Mouse (Mus musculus) CH12.LX (cell line): ENCODE measurements at regions not wholly inside any gene's neighbourhood (a gene's known extent, or its start where the extent isn't known, plus 50 kb on each side); places are given as distances from the start of the nearest gene placed in this dataset.

ENCODE experiments used
- DNase-seq: peaks from one replicate; pipeline ENCODE4 v3.0.0-alpha.2; 2013; ENCODE audit errors: extremely low read depth
- H3K27ac ChIP-seq: 2 replicates; pipeline ENCODE4 v1.5.1; 2012; ENCODE audit warnings: low read depth, mild to moderate bottlenecking, control low read depth, moderate library complexity; ENCODE audit not compliant: insufficient read depth
- H3K27me3 ChIP-seq: replicated peaks from 2 replicates; pipeline ENCODE3; 2012; ENCODE audit warnings: inconsistent platforms
- H3K36me3 ChIP-seq, 2 experiments: replicated peaks in 1 of 2; 2 replicates each; pipeline versions ENCODE3 to v1.6.1; 2012; ENCODE audit warnings: inconsistent platforms in 1 of 2, low read length in 1 of 2, mild to moderate bottlenecking in 1 of 2, mixed read lengths in 1 of 2, moderate library complexity in 1 of 2; ENCODE audit not compliant: control insufficient read depth in 1 of 2, insufficient read depth in 1 of 2
- H3K4me1 ChIP-seq, 2 experiments: 2 replicates each; pipeline ENCODE4 v1.6.1; 2012; ENCODE audit warnings: inconsistent platforms in 1 of 2, moderate library complexity in 1 of 2; ENCODE audit not compliant: insufficient read depth in 2 of 2, control insufficient read depth in 1 of 2
- H3K4me2 ChIP-seq: 2 replicates; pipeline ENCODE4 v1.6.1; 2012; ENCODE audit warnings: low read depth, mild to moderate bottlenecking, control low read depth; ENCODE audit not compliant: poor library complexity, insufficient read depth, severe bottlenecking
- H3K4me3 ChIP-seq, 3 experiments: fragments of 150-350 bp in 1 of 3; sonication (generic) in 1 of 3; replicated peaks in 1 of 3; 2 replicates each; pipeline versions ENCODE3 to v1.5.1; 2011 to 2012; ENCODE audit warnings: low read depth in 2 of 3, low read length in 2 of 3, mild to moderate bottlenecking in 2 of 3, moderate library complexity in 2 of 3, control low read depth in 1 of 3, improper control_type of control experiment in 1 of 3, inconsistent platforms in 1 of 3, mixed read lengths in 1 of 3; ENCODE audit not compliant: poor library complexity in 1 of 3
- H3K79me2 ChIP-seq: replicated peaks from 2 replicates; pipeline ENCODE4 v1.6.1; 2012; ENCODE audit warnings: mild to moderate bottlenecking, moderate library complexity; ENCODE audit not compliant: control insufficient read depth, poor library complexity, insufficient read depth, severe bottlenecking; ENCODE audit errors: extremely low read depth
- H3K9ac ChIP-seq: 2 replicates; pipeline ENCODE4 v1.6.1; 2012; ENCODE audit warnings: low read depth, mild to moderate bottlenecking, control low read depth, moderate library complexity; ENCODE audit not compliant: insufficient read depth
- H3K9me3 ChIP-seq: replicated peaks from 2 replicates; pipeline ENCODE3; 2012; ENCODE audit warnings: low read length, inconsistent platforms, mixed read lengths
- CHD1 ChIP-seq: IDR thresholded peaks from 2 replicates; pipeline ENCODE4 v1.6.1; 2012; ENCODE audit warnings: low read depth, low read length, improper control_type of control experiment, inconsistent platforms
- EP300 ChIP-seq: IDR thresholded peaks from 2 replicates; pipeline ENCODE4 v1.6.1; 2011; ENCODE audit warnings: low read length, improper control_type of control experiment
- ETS1 ChIP-seq: conservative IDR thresholded peaks from 2 replicates; pipeline ENCODE4 v1.6.1; 2012; ENCODE audit warnings: low read depth, mild to moderate bottlenecking, inconsistent platforms, low read length, improper control_type of control experiment, moderate library complexity
- HCFC1 ChIP-seq: IDR thresholded peaks from 2 replicates; pipeline ENCODE4 v1.6.1; 2012; ENCODE audit warnings: low read depth, mild to moderate bottlenecking, inconsistent platforms, low read length, improper control_type of control experiment
- IRF4 ChIP-seq: IDR thresholded peaks from 2 replicates; pipeline ENCODE4 v1.6.1; 2014; ENCODE audit warnings: low read depth, mild to moderate bottlenecking, inconsistent platforms, low read length, improper control_type of control experiment
- MAFK ChIP-seq: IDR thresholded peaks from 2 replicates; pipeline ENCODE4 v1.6.1; 2011; ENCODE audit warnings: low read length, improper control_type of control experiment; ENCODE audit not compliant: insufficient replicate concordance
- MAX ChIP-seq: IDR thresholded peaks from 2 replicates; pipeline ENCODE4 v1.6.1; 2011; ENCODE audit warnings: low read length, improper control_type of control experiment
- MEF2A ChIP-seq: IDR thresholded peaks from 2 replicates; pipeline ENCODE4 v1.6.1; 2014; ENCODE audit warnings: low read depth, mild to moderate bottlenecking, inconsistent platforms, low read length, improper control_type of control experiment, borderline replicate concordance
- NRF1 ChIP-seq: IDR thresholded peaks from 2 replicates; pipeline ENCODE4 v1.6.1; 2014; ENCODE audit warnings: low read depth, mild to moderate bottlenecking, inconsistent platforms, low read length, improper control_type of control experiment, moderate library complexity
- RAD21 ChIP-seq: IDR thresholded peaks from 2 replicates; pipeline ENCODE4 v1.6.1; 2011; ENCODE audit warnings: low read depth, mild to moderate bottlenecking, low read length, improper control_type of control experiment, moderate library complexity
- SMC3 ChIP-seq: IDR thresholded peaks from 2 replicates; pipeline ENCODE4 v1.6.1; 2011; ENCODE audit warnings: low read depth, low read length, improper control_type of control experiment
- UBTF ChIP-seq: IDR thresholded peaks from 2 replicates; pipeline ENCODE4 v1.6.1; 2012; ENCODE audit warnings: low read depth, mild to moderate bottlenecking, inconsistent platforms, low read length, improper control_type of control experiment, moderate library complexity
- ZMIZ1 ChIP-seq: IDR thresholded peaks from 2 replicates; pipeline ENCODE4 v1.6.1; 2012; ENCODE audit warnings: low read depth, mild to moderate bottlenecking, inconsistent platforms, low read length, improper control_type of control experiment
- ZNF384 ChIP-seq: IDR thresholded peaks from 2 replicates; pipeline ENCODE4 v1.6.1; 2012; ENCODE audit warnings: low read depth, low read length, improper control_type of control experiment, inconsistent platforms
- dilution Hi-C: fragments of 300-500 bp; cut with MboI; formaldehyde crosslinking; loops from 2 replicates; pipeline ENCODE4 v1.14.3; 2020; ENCODE audit warnings: low sequenced_read_pairs; ENCODE audit not compliant: extremely low pct_unique_long_range_greater_than_20kb, extremely low pct_ligation_motif_present
- in situ Hi-C: fragments of 300-500 bp; cut with MboI; formaldehyde crosslinking; loops from 3 replicates; pipeline ENCODE4 v1.14.3; 2019; ENCODE audit warnings: low sequenced_read_pairs, low pct_ligation_motif_present, low pct_unique_long_range_greater_than_20kb, mixed read lengths

GRCm38 (mm10) chr16:49407956-49408795 is 290.9 kb upstream of the Ift57 start:
- in situ Hi-C loops: no loop called here
- dilution Hi-C loops: no loop called here
- no peak overlapping the region for H3K4me2 ChIP-seq

GRCm38 (mm10) chr16:49409235-49409634 is 289.8 kb upstream of the Ift57 start:
- no peaks in the 10 kb centered on the region for H3K36me3 ChIP-seq
- H3K79me2 ChIP-seq: no peaks in the 10 kb centered on the region
- H3K4me2 ChIP-seq: no peak overlapping the region
- no peak overlapping the region for H3K27ac ChIP-seq
- TF ChIP-seq NRF1 (no peak), RAD21 (no peak), SMC3 (no peak), UBTF (no peak), MEF2A (no peak)
- TF ChIP-seq, all 38 proteins: peak for 0
- dilution Hi-C loops: no loop called here
- H3K4me1 ChIP-seq: peaks cover 0 to 8% of the 10 kb centered on the region in 2 experiments; a peak in 2 of 4 replicates
- H3K27me3 ChIP-seq: no peaks in the 10 kb centered on the region
- H3K9me3 ChIP-seq: no peaks in the 10 kb centered on the region
- no peak overlapping the region for H3K4me3 ChIP-seq
- DNase-seq: no peak
- in situ Hi-C loops: no loop called here
- H3K9ac ChIP-seq: no peak overlapping the region

More at GRCm38 (mm10) chr16:49407956-49408795, 290.9 kb upstream of the Ift57 start:
- no peaks in the 10 kb centered on the region for H3K79me2 ChIP-seq
- no peak overlapping the region for H3K27ac ChIP-seq
- H3K4me1 ChIP-seq: peaks cover 0 to 8% of the 10 kb centered on the region in 2 experiments; a peak in 2 of 4 replicates
- H3K36me3 ChIP-seq: no peaks in the 10 kb centered on the region
- no peaks in the 10 kb centered on the region for H3K27me3 ChIP-seq
- H3K9me3 ChIP-seq: no peaks in the 10 kb centered on the region
- H3K9ac ChIP-seq: no peak overlapping the region
- DNase-seq: no peak
- no peak for TF ChIP-seq MAX
- TF ChIP-seq IRF4: no peak
- no peak for TF ChIP-seq ZMIZ1
- no peak for TF ChIP-seq SMC3
- TF ChIP-seq HCFC1: no peak
- no peak for TF ChIP-seq EP300
- no peak for TF ChIP-seq CHD1
- no peak for TF ChIP-seq MAFK
- no peak for TF ChIP-seq ETS1
- no peak for TF ChIP-seq ZNF384
- no peak overlapping the region for H3K4me3 ChIP-seq
